Mouse (Mus musculus): ENCODE data around the gene Six4. TPM values are rescaled to one million over a fixed set of nuclear protein-coding genes. Genes with fewer than 3 reads are reported as not detected.
A peak's percentile ranks its signal among the peaks of the same experiment; 100 is the strongest.
"Not testable (repeated sequence)": the region's sequence is repeated elsewhere in the genome, so short reads cannot be mapped to it uniquely, and the experiment has no call there.

Gene Six4
- polyA plus RNA-seq (2012; fragmentation: generic; extraction: Trizol) = 4.9 TPM

- Histone ChIP-seq H3K36me3 (ENCODE audit: control insufficient read depth, insufficient read depth) (peaks cover 9% of the 10 kb centered on the region), H3K4me2 (ENCODE audit: low read depth) (peak within 1 kb of the TSS; percentile 89), H3ac (ENCODE audit: control insufficient read depth, insufficient read length) (peak within 1 kb of the TSS; percentile 93), H3K79me2 (ENCODE audit: control insufficient read depth, insufficient read depth) (peaks cover 47% of the 10 kb centered on the region), H3K4me3 (peak within 1 kb of the TSS; percentile 99), H3K27me3 (ENCODE audit: control insufficient read depth, insufficient read depth, insufficient read length) (no peaks in the 10 kb centered on the region)
- TF ChIP-seq POLR2AphosphoS2 (IDR thresholded peaks at IDR 0.05; ENCODE audit: insufficient read length, low read depth) = peak; percentile 92
- no peak for TF ChIP-seq TCF3 (IDR thresholded peaks at IDR 0.05; ENCODE audit: insufficient read length, low read depth)
- peak; percentile 83 for TF ChIP-seq POLR2A (IDR thresholded peaks at IDR 0.05; ENCODE audit: insufficient read length, low read depth)
- no peak for TF ChIP-seq TCF12 (IDR thresholded peaks at IDR 0.05; ENCODE audit: insufficient read depth, poor library complexity, severe bottlenecking)
Observed at GRCm38 (mm10) chr12:73113196-73113595, at the start of gene Six4. TSS of gene Six4 (minus strand) at chr12:73113456.

- Histone ChIP-seq H3K79me2 (ENCODE audit: control insufficient read depth, insufficient read depth) (peaks cover 83% of the 10 kb centered on the region), H3K27me3 (ENCODE audit: control insufficient read depth, insufficient read depth, insufficient read length) (no peaks in the 10 kb centered on the region), H3K4me3 (no peak overlapping the region), H3K4me2 (ENCODE audit: low read depth) (no peak overlapping the region), H3K36me3 (ENCODE audit: control insufficient read depth, insufficient read depth) (no peaks in the 10 kb centered on the region), H3ac (ENCODE audit: control insufficient read depth, insufficient read length) (no peak overlapping the region)
- TF ChIP-seq CEBPB (IDR thresholded peaks at IDR 0.05; ENCODE audit: insufficient read depth, poor library complexity, severe bottlenecking) (no peak), MYOD1 (IDR thresholded peaks at IDR 0.05; ENCODE audit: control insufficient read depth in 1 of 3, insufficient read length in 2 of 3, low read depth in 2 of 3) (peak in 1 of 3 experiments; percentile 63), SRF (IDR thresholded peaks at IDR 0.05; ENCODE audit: control insufficient read depth, insufficient read length, low read depth) (no peak)
Observed at GRCm38 (mm10) chr12:73162408-73163181, 49.3 kb upstream of the Six4 start.

DNA sequence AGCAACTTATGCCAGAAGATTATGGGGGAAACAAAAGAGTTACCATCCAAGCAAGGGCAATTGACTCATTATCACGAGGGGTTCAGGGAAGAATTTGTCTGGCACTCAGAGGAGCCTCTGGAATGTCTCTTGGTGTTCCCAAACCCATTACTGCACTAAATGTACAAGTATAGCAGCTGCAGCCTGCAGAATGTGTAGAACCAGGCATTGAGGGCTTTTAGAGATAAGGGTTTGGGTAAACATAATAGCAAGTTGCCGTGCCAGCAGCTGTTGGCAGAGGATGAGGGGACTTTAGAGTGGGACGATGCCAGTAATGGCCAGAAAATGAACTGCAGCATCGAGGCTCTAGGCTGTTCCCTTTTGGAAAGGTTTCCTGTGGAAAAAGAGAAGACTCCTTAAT lies 47.1 kb upstream of the Six4 start:
- Histone ChIP-seq H3K36me3 (ENCODE audit: control insufficient read depth, insufficient read depth) (no peaks in the 10 kb centered on the region), H3ac (ENCODE audit: control insufficient read depth, insufficient read length) (no peak overlapping the region), H3K4me2 (ENCODE audit: low read depth) (peak overlapping the region; percentile 21), H3K79me2 (ENCODE audit: control insufficient read depth, insufficient read depth) (peaks cover 71% of the 10 kb centered on the region), H3K4me3 (no peak overlapping the region), H3K27me3 (ENCODE audit: control insufficient read depth, insufficient read depth, insufficient read length) (no peaks in the 10 kb centered on the region)
- no peak for TF ChIP-seq POLR2AphosphoS2 (IDR thresholded peaks at IDR 0.05; ENCODE audit: insufficient read length, low read depth)
- no peak for TF ChIP-seq USF1 (IDR thresholded peaks at IDR 0.05; ENCODE audit: low read depth)
- peak; percentile 41 to 82 (median 66) for TF ChIP-seq MYOG (IDR thresholded peaks at IDR 0.05; ENCODE audit: control insufficient read depth in 1 of 3, insufficient read depth in 1 of 3, insufficient read length in 2 of 3, low read depth in 2 of 3)
- no peak for TF ChIP-seq E2F4 (IDR thresholded peaks at IDR 0.05; ENCODE audit: insufficient read depth)
- peak; percentile 89 for TF ChIP-seq TCF12 (IDR thresholded peaks at IDR 0.05; ENCODE audit: insufficient read depth, poor library complexity, severe bottlenecking)
- TF ChIP-seq MAX (IDR thresholded peaks at IDR 0.05; ENCODE audit: low read depth) = no peak
- no peak for TF ChIP-seq CEBPB (IDR thresholded peaks at IDR 0.05; ENCODE audit: insufficient read depth, poor library complexity, severe bottlenecking)
- no peak for TF ChIP-seq POLR2A (IDR thresholded peaks at IDR 0.05; ENCODE audit: insufficient read length, low read depth)
- no peak for TF ChIP-seq REST (IDR thresholded peaks at IDR 0.05; ENCODE audit: insufficient read depth, insufficient read length)
- TF ChIP-seq TCF3 (IDR thresholded peaks at IDR 0.05; ENCODE audit: insufficient read length, low read depth) = peak; percentile 24
- TF ChIP-seq SRF (IDR thresholded peaks at IDR 0.05; ENCODE audit: control insufficient read depth, insufficient read length, low read depth) = no peak
- TF ChIP-seq MYOD1 (IDR thresholded peaks at IDR 0.05; ENCODE audit: control insufficient read depth in 1 of 3, insufficient read length in 2 of 3, low read depth in 2 of 3) = peak in 2 of 3 experiments; percentile 83 to 88

DNA sequence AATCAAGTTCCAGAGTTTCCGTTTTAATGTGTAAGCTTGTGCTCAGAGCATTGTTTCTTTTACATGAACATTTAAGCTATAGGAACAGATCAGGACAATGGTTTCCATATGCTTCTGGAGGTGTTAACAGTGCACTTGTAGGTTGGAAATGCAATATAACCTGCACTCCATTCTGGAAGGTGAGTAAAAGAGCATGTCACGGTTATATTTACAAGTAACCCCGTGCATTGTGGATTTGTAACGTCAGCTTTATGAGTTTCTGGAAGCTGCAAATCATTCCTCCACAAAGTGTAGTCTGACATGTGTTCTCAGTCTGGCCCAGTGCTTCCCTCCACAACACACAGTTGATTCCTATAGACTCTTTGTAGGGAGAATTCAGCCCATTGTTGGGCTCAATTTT lies 40.9 kb upstream of the Six4 start:
- Histone ChIP-seq H3K36me3 (ENCODE audit: control insufficient read depth, insufficient read depth) (no peaks in the 10 kb centered on the region), H3K27me3 (ENCODE audit: control insufficient read depth, insufficient read depth, insufficient read length) (no peaks in the 10 kb centered on the region), H3K79me2 (ENCODE audit: control insufficient read depth, insufficient read depth) (peaks cover 84% of the 10 kb centered on the region), H3ac (ENCODE audit: control insufficient read depth, insufficient read length) (no peak overlapping the region), H3K4me2 (ENCODE audit: low read depth) (no peak overlapping the region), H3K4me3 (no peak overlapping the region)
- TF ChIP-seq POLR2AphosphoS2 (IDR thresholded peaks at IDR 0.05; ENCODE audit: insufficient read length, low read depth) (no peak), REST (IDR thresholded peaks at IDR 0.05; ENCODE audit: insufficient read depth, insufficient read length) (no peak), TCF3 (IDR thresholded peaks at IDR 0.05; ENCODE audit: insufficient read length, low read depth) (no peak), USF1 (IDR thresholded peaks at IDR 0.05; ENCODE audit: low read depth) (no peak), MYOD1 (IDR thresholded peaks at IDR 0.05; ENCODE audit: control insufficient read depth in 1 of 3, insufficient read length in 2 of 3, low read depth in 2 of 3) (no peak), POLR2A (IDR thresholded peaks at IDR 0.05; ENCODE audit: insufficient read length, low read depth) (no peak), CEBPB (IDR thresholded peaks at IDR 0.05; ENCODE audit: insufficient read depth, poor library complexity, severe bottlenecking) (no peak), MYOG (IDR thresholded peaks at IDR 0.05; ENCODE audit: control insufficient read depth in 1 of 3, insufficient read depth in 1 of 3, insufficient read length in 2 of 3, low read depth in 2 of 3) (no peak), MAX (IDR thresholded peaks at IDR 0.05; ENCODE audit: low read depth) (no peak), E2F4 (IDR thresholded peaks at IDR 0.05; ENCODE audit: insufficient read depth) (no peak)

DNA sequence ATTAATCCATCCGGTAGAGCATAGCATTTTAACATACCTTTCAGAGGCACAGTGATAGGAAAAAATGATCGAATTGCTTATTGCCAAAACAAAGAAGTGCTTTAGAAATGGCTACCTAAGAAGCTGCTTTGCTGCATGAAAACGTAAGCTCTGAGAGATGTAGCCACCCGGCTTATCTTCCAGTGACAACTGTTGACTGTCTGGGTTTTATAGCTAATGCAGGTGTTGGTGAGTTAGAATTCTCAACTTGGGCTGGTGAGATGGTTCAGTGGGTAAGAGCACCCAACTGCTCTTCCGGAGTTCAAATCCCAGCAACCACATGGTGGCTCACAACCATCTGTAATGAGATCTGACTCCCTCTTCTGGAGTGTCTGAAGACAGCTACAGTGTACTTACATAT lies 37.8 kb upstream of the Six4 start:
- H3K36me3 ChIP-seq (ENCODE audit: control insufficient read depth, insufficient read depth); H3K4me2 ChIP-seq (ENCODE audit: low read depth); H3K4me3 ChIP-seq; H3ac ChIP-seq (ENCODE audit: control insufficient read depth, insufficient read length); H3K27me3 ChIP-seq (ENCODE audit: control insufficient read depth, insufficient read depth, insufficient read length): not testable (repeated sequence)
- peaks cover 74% of the 10 kb centered on the region for H3K79me2 ChIP-seq (ENCODE audit: control insufficient read depth, insufficient read depth)
